Mouse (Mus musculus): ENCODE results near the gene Ctbp1. TPM values are rescaled to one million over a fixed set of nuclear protein-coding genes. Genes with fewer than 3 reads are reported as not detected.

Ctbp1 gene
- total and polyA plus RNA-seq, 3 experiments, result 353 to 595 (median 443) TPM

- TF ChIP-seq MYC (IDR thresholded peaks at IDR 0.05; ENCODE audit: low read depth, low read length) (peak; percentile 87), MAFK (IDR thresholded peaks at IDR 0.05; ENCODE audit: borderline replicate concordance, low read depth, low read length) (no peak), NRF1 (IDR thresholded peaks at IDR 0.05; ENCODE audit: insufficient read depth, low read depth, low read length, poor library complexity, severe bottlenecking) (no peak), ZKSCAN1 (IDR thresholded peaks at IDR 0.05; ENCODE audit: low read depth, low read length) (no peak), TCF12 (IDR thresholded peaks at IDR 0.05; ENCODE audit: low read depth, low read length) (peak; percentile 86), ZMIZ1 (IDR thresholded peaks at IDR 0.05; ENCODE audit: low read depth, low read length) (peak; percentile 17), RAD21 (IDR thresholded peaks at IDR 0.05; ENCODE audit: low read depth, low read length) (no peak), MAX (IDR thresholded peaks at IDR 0.05; ENCODE audit: low read length) (peak; percentile 67; the same call in 1 of the 2 replicates), POLR2A (IDR thresholded peaks at IDR 0.05; ENCODE audit: control insufficient read depth in 1 of 2, insufficient read depth in 1 of 2, low read depth in 1 of 2, low read length in 2 of 2, poor library complexity in 1 of 2) (no peak), ELF1 (IDR thresholded peaks at IDR 0.05; ENCODE audit: low read depth, low read length) (peak; percentile 37; the same call in 1 of the 2 replicates), NELFE (IDR thresholded peaks at IDR 0.05; ENCODE audit: low read depth, low read length) (no peak), ETS1 (IDR thresholded peaks at IDR 0.05; ENCODE audit: low read depth, low read length) (peak; percentile 81), GABPA (IDR thresholded peaks at IDR 0.05; ENCODE audit: low read depth, low read length) (no peak), USF1 (IDR thresholded peaks at IDR 0.05; ENCODE audit: low read depth, low read length) (0 out of 2 replicates have a peak, but pooled peaks have one; percentile 4), ZNF384 (IDR thresholded peaks at IDR 0.05; ENCODE audit: low read depth, low read length) (no peak)
Measured at GRCm38 (mm10) chr5:33273777-33274084, 1.1 kb downstream of the Ctbp1 start (continued).

- TF ChIP-seq MYB (IDR thresholded peaks at IDR 0.05; ENCODE audit: low read depth, low read length), result no peak
- peak; percentile 76 for TF ChIP-seq SIN3A (IDR thresholded peaks at IDR 0.05; ENCODE audit: low read length)
- TF ChIP-seq BHLHE40 (IDR thresholded peaks at IDR 0.05; ENCODE audit: borderline replicate concordance, low read depth, low read length), result no peak
- peak; percentile 32; the same call in 1 of the 2 replicates for TF ChIP-seq USF1 (IDR thresholded peaks at IDR 0.05; ENCODE audit: low read depth, low read length)
- TF ChIP-seq HCFC1 (IDR thresholded peaks at IDR 0.05; ENCODE audit: low read depth, low read length), result no peak
- TF ChIP-seq MAX (IDR thresholded peaks at IDR 0.05; ENCODE audit: low read length), result peak; percentile 92
- no peak for TF ChIP-seq ZC3H11A (IDR thresholded peaks at IDR 0.05; ENCODE audit: low read depth, low read length)
- TF ChIP-seq MYC (IDR thresholded peaks at IDR 0.05; ENCODE audit: low read depth, low read length), result peak; percentile 38; the same call in 1 of the 2 replicates
- TF ChIP-seq CHD1 (IDR thresholded peaks at IDR 0.05; ENCODE audit: low read depth, low read length), result no peak; the same call in 1 of the 2 replicates
- TF ChIP-seq ZKSCAN1 (IDR thresholded peaks at IDR 0.05; ENCODE audit: low read depth, low read length), result no peak
- H3K36me3 ChIP-seq (ENCODE audit: control insufficient read depth in 1 of 2, insufficient read depth in 2 of 2, low read length in 2 of 2), result peaks cover 24 to 48% of the 10 kb centered on the region in 2 experiments
- peak overlapping the region; percentile 94 for H3K9ac ChIP-seq (ENCODE audit: control insufficient read depth, low read depth, low read length, poor library complexity, severe bottlenecking)
- H3K79me2 ChIP-seq (ENCODE audit: control insufficient read depth, insufficient read depth, low read length, poor library complexity), result peaks cover 57% of the 10 kb centered on the region
- no peaks in the 10 kb centered on the region for H3K9me3 ChIP-seq (replicated peaks; ENCODE audit: insufficient read depth, low read length)
- peak overlapping the region; percentile 44 to 74 for H3K4me3 ChIP-seq (ENCODE audit: control insufficient read depth in 1 of 2, insufficient read depth in 1 of 2, low read depth in 2 of 2, low read length in 2 of 2)
- no peak for DNase-seq (ENCODE audit: low read depth, low spot score)
- peak overlapping the region; percentile 95 for H3K27ac ChIP-seq (ENCODE audit: control insufficient read depth, low read depth, low read length)
- H3K27me3 ChIP-seq (ENCODE audit: control insufficient read depth in 1 of 2, insufficient read depth in 2 of 2, low read length in 2 of 2), result no peaks in the 10 kb centered on the region
- peaks cover 18 to 49% of the 10 kb centered on the region in 2 experiments for H3K4me1 ChIP-seq (ENCODE audit: control insufficient read depth in 1 of 2, insufficient read depth in 2 of 2, low read length in 2 of 2)
Measured at GRCm38 (mm10) chr5:33272845-33273776, 1.7 kb downstream of the Ctbp1 start.

All from MEL (cell line).